Mouse (Mus musculus) left cerebral cortex, postnatal 25 days (tissue): Measurements from ENCODE around the gene Rprd1b. TPM values are rescaled to one million over a fixed set of nuclear protein-coding genes. Genes with fewer than 3 reads are reported as not detected.
A peak's percentile ranks its signal among the peaks of the same experiment; 100 is the strongest.

Experiments used
- DNase-seq, 2 experiments: peaks; one replicate each; pipeline ENCODE4 v3.0.0; 2022; ENCODE audit warnings: low spot score in 2 of 2, mixed read lengths in 1 of 2
- intact Hi-C: fragments of 180-260 bp; cut with DNase I; formaldehyde crosslinking; loops from one replicate; pipeline ENCODE4 v1.15.1; 2025
- total RNA-seq, 2 experiments: library from RNA; stranded (reverse); gene quantifications; 2 replicates each; pipeline ENCODE4 v1.2.3; 2021

The Rprd1b gene
- total RNA-seq, 2 experiments from 2014 or later: 38.5 to 45.4 TPM

DNA sequence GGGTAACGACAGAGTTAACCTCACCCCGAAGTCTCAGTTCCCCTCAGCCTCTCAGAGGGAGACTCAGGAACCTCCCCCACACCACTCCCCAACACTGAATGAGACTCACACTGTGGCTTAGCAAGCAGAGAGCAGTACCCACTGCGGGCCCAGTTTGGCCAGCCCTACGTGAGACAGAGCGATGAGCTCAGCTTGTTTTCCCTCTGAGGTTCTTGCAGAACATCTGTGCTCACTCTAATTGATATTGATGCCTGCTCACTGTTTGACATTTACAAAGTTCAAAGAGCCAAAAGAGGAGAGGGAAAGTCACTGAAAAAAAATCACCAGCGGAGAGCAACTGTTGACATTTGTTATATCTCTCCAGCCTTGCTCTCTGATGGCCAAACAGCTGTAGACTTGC, 133.5 kb downstream of the Rprd1b start:
- intact Hi-C loops: no loop called here
- no peak for DNase-seq

DNA sequence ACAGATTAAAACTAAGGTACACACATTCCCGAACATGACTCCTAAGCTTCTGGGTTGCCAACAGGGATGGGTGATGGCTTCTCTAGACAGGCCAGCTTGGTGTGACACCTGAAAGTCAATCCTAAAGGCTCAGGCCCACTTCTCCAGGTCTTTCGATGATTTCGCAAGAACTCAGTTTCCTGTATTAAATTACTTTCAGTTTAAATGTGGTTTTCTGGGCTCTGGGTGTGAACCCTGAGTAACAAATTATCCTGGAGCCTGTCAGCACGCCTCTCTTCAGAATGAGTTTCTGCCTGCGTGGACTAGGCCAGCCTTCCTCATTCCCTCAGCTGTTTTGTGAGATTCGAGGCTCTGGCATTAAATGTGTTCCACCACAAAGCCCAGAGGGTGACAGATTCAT, 134.7 kb downstream of the Rprd1b start:
- intact Hi-C loops: no loop called here
- no peak for DNase-seq

DNA sequence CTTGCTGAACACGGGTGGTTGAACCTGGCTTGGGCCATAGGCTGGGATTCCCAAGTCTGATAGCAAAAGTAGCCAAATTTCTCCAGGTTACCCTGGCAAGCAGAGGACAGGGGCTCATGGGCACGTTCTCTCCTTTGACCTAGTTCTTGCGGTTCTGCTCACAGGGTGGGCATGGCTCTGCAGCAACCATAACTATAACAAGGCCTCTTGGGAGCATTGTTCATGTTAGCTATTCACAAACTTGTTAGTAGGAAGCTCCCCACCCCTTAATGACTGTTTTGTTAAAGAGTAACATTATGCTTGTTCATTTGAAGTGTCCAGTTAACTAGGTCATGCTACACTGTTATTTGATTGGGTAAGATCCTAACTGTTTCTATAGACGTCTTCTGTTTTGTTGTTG, 137.5 kb downstream of the Rprd1b start:
- no peak for DNase-seq
- intact Hi-C loops: no loop called here

DNA sequence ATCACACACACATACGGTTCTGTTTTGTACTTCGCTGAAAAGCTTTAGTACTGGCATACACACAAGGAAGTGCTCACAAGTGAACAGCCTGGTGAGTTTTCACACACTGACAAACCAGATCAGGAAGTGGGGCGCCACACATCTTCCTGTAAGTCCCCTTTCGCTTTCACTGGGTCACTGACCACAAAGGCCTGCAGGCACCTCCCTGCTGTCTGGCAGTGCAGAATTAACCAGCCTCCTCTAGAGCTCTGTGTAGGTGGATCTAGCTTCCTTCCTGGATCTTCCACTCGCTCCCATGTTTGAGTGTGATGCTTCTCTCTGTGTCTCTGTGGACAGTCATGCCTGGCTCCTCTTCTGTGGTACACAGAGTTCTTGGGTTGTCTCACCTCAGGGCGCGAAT, 138.3 kb downstream of the Rprd1b start:
- intact Hi-C loops: no loop called here
- DNase-seq: peak in 1 of 2 experiments; percentile 36

DNA sequence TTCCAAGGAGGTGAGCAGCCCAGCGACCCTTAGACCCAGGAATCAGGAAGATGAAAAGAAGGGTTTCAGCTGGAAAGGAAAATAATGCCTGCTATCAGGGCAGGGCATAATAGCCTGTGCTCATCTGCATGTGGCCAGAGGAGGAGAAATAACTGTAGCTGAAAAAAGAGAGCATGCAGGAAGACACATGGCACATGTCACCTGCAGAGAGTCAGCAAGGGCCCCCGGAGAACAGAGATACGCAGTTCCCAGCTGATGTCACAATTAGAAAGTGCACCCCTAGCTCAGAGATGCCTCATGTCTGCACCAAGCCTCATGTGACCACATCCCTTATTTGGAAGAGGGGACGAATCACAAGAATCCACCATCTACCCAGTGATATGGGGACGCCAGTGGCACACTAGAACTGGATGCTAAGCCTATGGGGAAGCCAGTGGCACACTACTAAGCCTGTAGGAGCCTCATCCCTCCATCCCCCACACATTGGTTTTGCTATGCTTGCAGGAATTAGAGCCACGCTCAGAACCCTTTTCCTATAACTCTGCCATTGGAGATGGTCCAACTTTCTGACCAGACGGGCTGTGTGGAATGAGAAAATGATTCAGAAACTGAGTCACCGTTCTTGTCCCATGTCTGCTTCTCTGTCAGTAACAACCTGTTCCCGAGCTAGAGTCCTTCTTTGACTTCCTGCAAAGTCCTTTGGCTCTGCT, 139.4 kb downstream of the Rprd1b start:
- DNase-seq: peak in 1 of 2 experiments; percentile 37
- intact Hi-C loops: no loop called here

DNA sequence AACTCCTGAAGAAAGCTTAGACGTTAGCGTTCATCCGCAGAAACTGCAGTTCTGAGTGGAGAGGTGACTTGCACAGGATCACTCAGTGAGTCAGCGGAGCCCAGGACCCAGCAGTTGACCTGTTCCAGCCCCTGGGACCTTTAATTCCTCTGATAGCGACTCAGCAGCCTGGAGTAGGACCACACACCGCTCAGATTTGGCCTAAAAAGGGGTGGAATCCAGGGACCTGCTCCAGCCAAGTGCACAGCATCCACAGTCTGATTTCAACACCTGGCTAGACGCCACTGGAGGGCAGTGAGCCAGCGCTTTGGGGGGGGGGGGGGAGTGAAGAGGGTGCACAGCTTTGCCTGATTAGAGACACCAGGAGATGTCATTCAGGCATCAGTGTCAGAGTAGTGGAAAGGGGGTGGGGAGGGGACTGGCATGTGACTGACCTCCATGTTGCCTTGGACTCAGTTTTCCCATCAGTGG, 140.5 kb downstream of the Rprd1b start:
- intact Hi-C loops: no loop called here
- no peak for DNase-seq

DNA sequence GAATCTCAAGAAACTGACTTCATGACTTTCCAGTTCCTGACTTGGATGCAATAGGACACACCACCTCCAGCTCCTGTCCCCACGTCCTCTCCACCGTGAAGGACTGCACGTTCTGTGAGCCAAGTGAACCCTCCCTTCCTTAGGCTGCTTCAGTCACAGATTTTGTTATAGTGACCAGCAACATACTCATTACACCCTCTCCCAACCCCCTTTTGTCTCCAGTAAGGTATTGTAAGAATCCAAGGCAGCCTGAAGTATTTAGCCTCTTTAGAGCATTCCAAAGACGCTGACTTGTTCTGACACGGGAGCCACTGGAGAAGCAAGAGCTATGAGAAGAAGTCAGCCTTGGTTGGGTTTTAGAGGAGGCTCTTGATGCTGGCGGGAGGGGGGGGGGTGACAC, 141.1 kb downstream of the Rprd1b start:
- intact Hi-C loops: no loop called here
- no peak for DNase-seq

DNA sequence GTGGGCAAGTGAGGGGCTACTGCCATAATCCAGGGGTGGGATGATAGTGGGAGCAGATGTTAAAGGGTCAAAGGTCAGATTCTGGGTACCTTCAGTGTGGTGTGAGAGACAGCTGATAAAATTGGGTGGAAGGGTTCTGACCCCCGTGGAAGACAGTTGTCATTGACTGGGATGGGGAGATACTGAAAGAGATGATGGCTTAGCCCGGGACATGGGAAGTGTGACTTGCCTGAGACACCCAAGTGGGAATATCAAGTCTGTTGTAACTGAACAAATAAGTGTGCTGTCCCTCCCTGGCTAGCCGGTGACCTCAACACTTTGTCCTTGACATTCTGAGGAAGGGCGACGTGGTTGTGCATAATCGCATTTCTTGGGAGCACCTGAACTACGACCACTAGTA, 141.5 kb downstream of the Rprd1b start:
- no peak for DNase-seq
- intact Hi-C loops: no loop called here

DNA sequence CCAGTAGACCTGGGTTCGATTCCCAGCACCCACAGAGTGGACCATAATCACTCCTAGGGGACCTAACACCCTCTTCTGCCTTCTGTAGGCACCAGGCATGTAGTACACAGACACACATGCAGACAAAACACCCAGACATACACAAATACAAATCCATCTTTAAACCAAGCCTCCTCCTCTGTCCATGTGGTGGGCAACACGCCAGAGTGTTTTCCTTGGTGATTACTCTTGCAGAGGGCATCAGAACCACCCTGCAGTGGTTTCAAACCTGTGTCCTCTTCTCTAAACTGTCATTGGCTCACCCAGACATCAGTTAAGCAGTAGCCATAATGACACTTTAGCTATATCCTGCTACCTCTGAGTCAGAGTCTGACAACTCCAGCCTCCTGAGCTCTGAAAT, 142.1 kb downstream of the Rprd1b start:
- intact Hi-C loops: no loop called here
- no peak for DNase-seq

DNA sequence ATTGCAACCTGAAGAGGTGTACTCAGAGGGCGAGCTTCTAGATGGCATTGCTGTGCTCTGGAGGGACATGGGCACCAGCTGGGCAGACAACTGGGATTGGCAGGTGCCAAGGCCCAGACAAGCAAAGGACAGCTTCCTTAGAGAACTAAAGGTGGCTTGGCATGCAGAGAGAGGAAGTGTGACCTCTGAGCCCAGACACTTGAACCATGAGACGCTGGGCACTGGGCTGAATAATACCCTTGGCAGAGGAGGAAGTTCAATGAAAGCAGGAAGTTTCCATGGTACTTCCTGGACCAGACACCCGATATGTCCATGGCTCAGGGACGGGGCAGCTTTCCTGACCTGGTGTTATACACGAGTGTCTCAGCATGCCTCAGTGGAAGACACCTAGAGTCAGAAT, 146.1 kb downstream of the Rprd1b start:
- peak in 1 of 2 experiments; percentile 31 for DNase-seq
- intact Hi-C loops: no loop called here

DNA sequence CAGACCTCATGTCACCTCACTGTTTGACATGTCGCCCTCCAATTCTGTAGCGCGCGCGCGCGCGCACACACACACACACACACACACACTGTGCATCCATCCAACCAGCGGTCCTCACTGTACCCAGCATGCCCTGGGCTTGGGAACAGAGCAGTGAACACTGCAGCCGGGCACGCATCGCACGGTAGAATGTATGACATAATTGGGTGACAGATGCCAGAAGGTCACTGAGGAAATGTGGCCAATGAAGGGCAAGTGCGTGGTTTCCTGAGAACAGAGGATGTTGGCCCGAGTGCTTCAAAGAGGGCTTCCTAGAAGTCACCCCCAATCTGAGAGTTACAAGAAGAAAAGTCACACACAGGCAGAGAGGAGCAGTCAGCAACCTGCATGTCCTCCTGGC, 146.7 kb downstream of the Rprd1b start:
- intact Hi-C loops: no loop called here
- no peak for DNase-seq

DNA sequence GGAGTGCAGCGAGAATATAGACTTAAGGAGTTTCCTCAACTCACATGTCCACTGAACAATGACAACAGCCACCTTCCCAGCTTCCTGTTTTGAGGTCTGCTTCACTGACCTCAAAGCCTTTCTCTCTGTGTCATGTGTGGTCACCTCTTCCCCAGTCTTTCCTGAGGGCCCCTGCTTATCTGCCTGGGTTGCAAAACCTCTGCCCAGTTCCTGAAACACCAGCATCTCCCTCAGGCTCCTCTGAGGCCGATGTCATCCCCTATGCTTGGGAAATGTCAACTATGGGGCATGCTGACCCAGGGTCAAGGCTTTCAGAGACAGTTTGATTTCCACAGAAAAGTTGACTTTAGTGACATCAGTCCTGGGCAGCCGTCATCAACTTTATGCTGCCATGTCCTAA, 147.1 kb downstream of the Rprd1b start:
- DNase-seq: no peak
- intact Hi-C loops: no loop called here

DNA sequence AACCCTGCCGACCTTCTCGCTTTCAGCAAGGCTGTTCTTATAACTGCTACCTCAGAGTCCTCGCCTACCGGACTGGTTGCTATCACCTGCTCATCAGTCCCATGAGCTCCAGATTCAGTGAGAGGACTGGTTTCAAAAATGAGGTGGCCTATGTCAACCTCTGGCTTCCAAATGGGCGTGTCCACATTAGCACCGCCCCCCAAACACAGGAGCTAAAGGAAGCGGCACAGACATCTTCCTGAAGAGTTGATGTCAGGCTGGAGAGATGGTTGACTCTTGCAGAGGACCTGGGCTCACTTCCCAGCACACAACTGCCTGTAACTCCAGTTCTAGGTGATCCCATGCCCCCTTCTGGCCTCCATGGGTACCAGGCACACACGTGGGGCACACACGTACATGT, 148.5 kb downstream of the Rprd1b start:
- no peak for DNase-seq
- intact Hi-C loops: no loop called here

DNA sequence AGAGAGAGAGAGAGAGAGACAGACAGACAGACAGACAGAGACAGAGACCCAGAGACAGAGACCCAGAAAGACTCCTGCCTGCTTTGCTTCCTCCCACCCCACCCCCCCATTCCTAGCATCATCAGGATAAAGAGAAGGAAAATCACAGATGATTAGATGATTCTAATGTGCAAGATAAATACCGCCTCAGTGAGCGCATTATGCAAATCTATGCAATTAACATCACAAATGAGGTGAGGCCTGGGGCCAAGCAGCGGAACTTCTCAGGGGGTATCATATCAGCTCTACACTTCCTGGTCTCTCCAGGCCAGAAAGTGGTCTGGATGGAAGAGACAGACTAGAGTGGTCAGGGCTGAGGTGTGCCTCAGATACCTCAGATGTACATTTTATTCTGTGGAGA, 149.3 kb downstream of the Rprd1b start:
- intact Hi-C loops: no loop called here
- DNase-seq: no peak

DNA sequence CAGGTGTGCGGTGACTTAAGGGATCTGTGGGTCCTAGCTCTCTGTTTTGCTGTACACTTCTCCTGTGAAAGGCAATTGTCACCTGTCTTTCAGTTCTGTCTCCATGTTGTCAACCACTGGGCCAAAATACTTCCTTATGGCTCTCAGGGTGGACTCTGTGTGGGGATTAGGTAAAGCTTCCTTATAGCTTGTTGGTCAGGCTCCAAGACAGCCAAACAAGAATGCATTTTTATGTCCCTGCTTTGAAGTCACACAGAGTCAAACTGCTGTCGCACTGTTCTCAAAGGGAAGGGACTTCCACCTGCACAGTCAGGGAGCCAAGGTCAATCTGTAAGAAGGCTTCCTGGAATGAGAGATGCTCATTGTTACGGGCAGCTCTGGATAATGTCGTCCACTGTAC, 149.8 kb downstream of the Rprd1b start:
- DNase-seq: no peak
- intact Hi-C loops: no loop called here

DNA sequence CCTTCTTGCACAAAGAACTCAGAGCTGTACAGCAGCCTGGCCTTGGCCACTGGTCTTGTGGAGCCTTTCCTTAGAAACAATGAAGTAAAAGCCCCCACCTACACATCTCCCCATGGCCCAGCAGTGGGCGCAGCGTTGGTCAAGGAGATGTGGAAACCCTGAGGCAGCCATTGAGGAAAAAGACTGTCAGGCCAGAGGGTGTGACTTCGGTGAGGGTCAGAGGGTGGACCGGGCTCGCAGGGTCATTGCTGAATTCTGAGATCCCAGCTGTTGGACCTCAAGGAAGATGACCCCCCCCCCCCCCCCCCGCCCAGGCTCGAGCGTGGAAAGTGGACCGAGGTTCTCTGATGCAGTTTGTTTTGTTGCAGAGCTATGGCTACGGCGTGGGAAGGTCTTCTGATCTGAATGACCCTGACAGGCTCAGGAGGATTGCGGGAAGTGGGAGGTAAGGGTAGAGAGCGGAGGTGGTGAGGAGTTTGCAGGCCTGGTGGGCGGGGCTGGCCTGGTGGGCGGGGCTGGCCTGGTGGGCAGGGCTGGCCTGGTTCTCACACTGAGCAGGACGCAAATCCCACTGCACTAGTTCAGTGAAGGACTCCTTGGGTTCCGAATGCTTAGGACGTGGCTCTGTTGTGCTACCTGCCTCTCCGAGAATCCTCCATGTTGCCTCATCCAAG, 150.5 kb downstream of the Rprd1b start:
- intact Hi-C loops: no loop called here
- DNase-seq: no peak

DNA sequence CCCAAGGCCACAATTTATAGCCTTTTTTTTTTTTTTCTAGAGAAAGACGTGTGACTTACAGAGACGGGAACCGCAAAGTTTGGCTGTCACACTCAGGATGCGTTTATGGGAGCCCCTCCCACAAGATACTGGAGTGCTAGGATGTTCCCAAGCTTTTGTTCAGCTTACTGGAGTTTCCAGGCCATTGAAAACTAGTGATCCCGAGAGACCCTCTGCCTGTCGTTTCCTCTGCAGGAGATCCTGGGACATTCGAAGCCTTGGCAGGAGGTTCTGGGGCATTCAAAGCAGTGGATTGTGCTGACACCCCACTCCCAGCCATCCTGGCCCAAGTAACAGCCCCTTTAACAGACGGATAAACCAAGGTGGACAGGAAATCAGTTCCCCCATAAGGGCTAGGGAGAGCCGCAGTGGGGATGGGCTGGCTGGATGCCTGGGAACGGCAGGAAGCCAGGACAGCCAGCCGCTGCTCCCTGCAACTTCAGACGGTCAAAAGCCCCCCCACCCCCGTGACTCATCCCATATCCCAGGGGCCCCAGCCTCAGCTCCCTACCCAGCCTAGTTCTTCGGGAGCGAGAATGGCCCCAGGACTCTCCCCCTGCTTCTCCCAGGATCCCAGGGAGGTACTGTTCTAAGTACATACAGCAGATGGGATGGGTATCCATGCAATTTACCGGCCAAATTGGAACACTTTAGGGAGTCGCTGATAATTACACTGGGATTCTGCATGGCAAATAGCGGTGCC, 151.2 kb downstream of the Rprd1b start:
- intact Hi-C loops: no loop called here

DNA sequence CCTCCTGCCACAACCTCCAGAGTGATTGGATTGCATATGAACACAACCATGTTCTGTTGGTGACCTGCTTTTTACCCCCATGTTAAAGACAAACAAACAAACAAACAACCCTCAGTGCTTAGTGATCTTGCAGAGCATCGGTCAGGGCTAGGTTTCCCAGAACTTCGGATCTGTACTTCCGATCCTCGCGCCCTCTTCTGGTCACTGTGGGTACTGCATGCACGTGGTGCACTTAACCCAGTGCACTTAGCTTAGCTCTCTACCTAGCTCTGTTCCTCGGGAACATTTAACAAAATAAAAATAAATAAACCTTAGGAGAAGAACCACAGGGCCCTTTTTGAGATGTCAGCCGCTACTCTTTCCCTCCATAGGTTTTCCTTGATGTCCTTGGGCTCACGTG, 152.5 kb downstream of the Rprd1b start:
- intact Hi-C loops: no loop called here
- DNase-seq: no peak

More for the DNA sequence above, 151.2 kb downstream of the Rprd1b start:
- no peak for DNase-seq
